Mouse (Mus musculus) erythroblast, embryonic 14.5 days (primary cell): ENCODE results near the gene Cckar.

Source experiments
- GATA1 ChIP-seq: IDR thresholded peaks from 2 replicates; pipeline ENCODE4 v1.6.1; 2012; ENCODE audit warnings: low read length, inconsistent platforms, mixed read lengths
- TAL1 ChIP-seq: IDR thresholded peaks from 3 replicates; pipeline ENCODE4 v1.6.1; 2012; ENCODE audit warnings: low read length, inconsistent platforms, mixed read lengths

DNA sequence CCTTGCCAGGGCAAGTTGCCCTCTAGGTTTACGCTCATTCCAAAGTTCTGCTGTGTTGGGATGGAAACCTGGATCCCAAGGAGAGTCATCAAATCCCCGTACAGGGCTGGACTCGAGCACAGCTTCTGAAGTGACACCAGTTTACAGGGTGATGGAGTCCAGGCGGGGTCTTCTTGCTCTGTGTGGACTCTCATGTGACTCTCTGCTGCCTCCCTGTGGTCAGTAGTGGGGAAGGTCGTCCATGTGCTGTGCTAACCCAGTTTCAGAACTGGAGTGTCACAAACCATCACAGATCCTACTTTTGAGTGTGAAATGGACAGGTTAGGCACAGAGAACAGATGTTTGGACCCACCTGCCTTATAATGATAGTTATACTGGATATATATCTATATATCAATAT, 35.2 kb downstream of the Cckar start:
- no peak for TF ChIP-seq TAL1
- no peak for TF ChIP-seq GATA1
